Mouse (Mus musculus): Measurements from ENCODE around the gene Amotl2. TPM values are rescaled to one million over a fixed set of nuclear protein-coding genes. Genes with fewer than 3 reads are reported as not detected.

The Amotl2 gene
- polyA plus RNA-seq, 1 experiment from 2014 or later = 44.5 TPM

GRCm38 (mm10) chr9:102734739-102735075 lies 18.2 kb downstream of the Amotl2 start:
- Histone ChIP-seq H3K36me3 (ENCODE audit: control insufficient read depth, insufficient read depth, low read length) (peaks cover 46% of the 10 kb centered on the region), H3K27me3 (replicated peaks; ENCODE audit: control insufficient read depth, insufficient read depth, low read length) (no peaks in the 10 kb centered on the region), H3K4me2 (ENCODE audit: low read depth, low read length) (no peak overlapping the region), H3K4me1 (ENCODE audit: control insufficient read depth, insufficient read depth, low read length) (no peaks in the 10 kb centered on the region), H3K9me3 (ENCODE audit: control insufficient read depth, low read length) (no peaks in the 10 kb centered on the region), H3K9ac (ENCODE audit: low read depth, low read length) (no peak overlapping the region), H3K4me3 (ENCODE audit: low read depth, low read length) (no peak overlapping the region), H3K27ac (replicated peaks; ENCODE audit: low read depth, low read length) (no peak overlapping the region)
- 46% methylated on average over 1 of the region's 1 CpGs for WGBS
- ATAC-seq (ENCODE audit: low read depth) = no peak
- no peak for DNase-seq (ENCODE audit: low spot score)

DNA sequence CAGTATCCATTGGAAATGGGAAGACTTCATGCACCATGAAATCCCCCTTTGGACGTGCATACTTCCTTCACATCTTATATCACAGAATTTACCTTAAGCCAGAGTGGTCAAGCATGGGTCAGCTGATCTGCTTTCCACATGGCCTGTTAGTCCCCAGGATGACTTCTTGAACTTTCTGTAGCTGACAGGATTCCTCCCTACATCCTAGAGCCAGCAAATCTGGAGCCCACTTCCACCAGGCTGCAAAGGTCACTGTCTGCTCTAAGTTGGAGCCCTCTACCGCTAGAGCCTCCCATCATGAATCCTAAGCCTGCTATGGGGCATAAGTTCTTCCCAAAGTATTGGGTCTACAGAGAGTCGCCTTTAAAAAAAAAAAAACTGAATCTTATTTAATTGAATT lies 18.8 kb downstream of the Amotl2 start:
- no peak overlapping the region for H3K4me2 ChIP-seq (ENCODE audit: low read depth, low read length)

DNA sequence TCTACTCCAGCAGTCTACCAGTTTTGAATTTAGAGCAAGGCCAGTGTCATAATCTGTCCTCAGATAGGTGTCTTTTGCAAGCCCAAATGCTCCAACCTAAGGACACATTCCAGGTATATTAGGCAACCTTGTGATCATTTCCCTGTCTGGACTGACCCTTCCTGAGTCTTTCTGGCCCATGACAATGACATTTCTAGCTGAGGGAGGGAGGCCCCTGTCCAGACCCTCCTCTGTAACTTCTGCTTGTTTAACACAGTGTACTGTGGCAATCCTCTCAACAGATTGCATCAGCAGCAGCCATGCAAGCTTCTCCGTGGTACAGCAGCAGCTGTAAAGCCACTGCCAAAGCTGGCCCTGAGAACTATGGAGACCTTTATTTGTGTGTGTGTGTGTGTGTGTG lies 19.5 kb downstream of the Amotl2 start:
- H3K9me3 ChIP-seq (ENCODE audit: control insufficient read depth, low read length) = no peaks in the 10 kb centered on the region
- 44% methylated on average over 1 of the region's 1 CpGs for WGBS
- H3K4me1 ChIP-seq (ENCODE audit: control insufficient read depth, insufficient read depth, low read length) = no peaks in the 10 kb centered on the region
- ATAC-seq (ENCODE audit: low read depth) (no peak), DNase-seq (ENCODE audit: low spot score) (no peak)
- no peak overlapping the region for H3K9ac ChIP-seq (ENCODE audit: low read depth, low read length)
- peaks cover 33% of the 10 kb centered on the region for H3K36me3 ChIP-seq (ENCODE audit: control insufficient read depth, insufficient read depth, low read length)
- no peak overlapping the region for H3K4me2 ChIP-seq (ENCODE audit: low read depth, low read length)
- no peak overlapping the region for H3K4me3 ChIP-seq (ENCODE audit: low read depth, low read length)
- no peak overlapping the region for H3K27ac ChIP-seq (replicated peaks; ENCODE audit: low read depth, low read length)
- no peaks in the 10 kb centered on the region for H3K27me3 ChIP-seq (replicated peaks; ENCODE audit: control insufficient read depth, insufficient read depth, low read length)

More for the DNA sequence above, 18.8 kb downstream of the Amotl2 start:
- Histone ChIP-seq H3K9ac (ENCODE audit: low read depth, low read length) (no peak overlapping the region), H3K27me3 (replicated peaks; ENCODE audit: control insufficient read depth, insufficient read depth, low read length) (no peaks in the 10 kb centered on the region), H3K4me3 (ENCODE audit: low read depth, low read length) (no peak overlapping the region), H3K27ac (replicated peaks; ENCODE audit: low read depth, low read length) (no peak overlapping the region), H3K9me3 (ENCODE audit: control insufficient read depth, low read length) (no peaks in the 10 kb centered on the region), H3K36me3 (ENCODE audit: control insufficient read depth, insufficient read depth, low read length) (peaks cover 40% of the 10 kb centered on the region), H3K4me1 (ENCODE audit: control insufficient read depth, insufficient read depth, low read length) (no peaks in the 10 kb centered on the region)
- ATAC-seq (ENCODE audit: low read depth) (no peak), DNase-seq (ENCODE audit: low spot score) (no peak)
- WGBS = 84% methylated on average over 3 of the region's 3 CpGs

DNA sequence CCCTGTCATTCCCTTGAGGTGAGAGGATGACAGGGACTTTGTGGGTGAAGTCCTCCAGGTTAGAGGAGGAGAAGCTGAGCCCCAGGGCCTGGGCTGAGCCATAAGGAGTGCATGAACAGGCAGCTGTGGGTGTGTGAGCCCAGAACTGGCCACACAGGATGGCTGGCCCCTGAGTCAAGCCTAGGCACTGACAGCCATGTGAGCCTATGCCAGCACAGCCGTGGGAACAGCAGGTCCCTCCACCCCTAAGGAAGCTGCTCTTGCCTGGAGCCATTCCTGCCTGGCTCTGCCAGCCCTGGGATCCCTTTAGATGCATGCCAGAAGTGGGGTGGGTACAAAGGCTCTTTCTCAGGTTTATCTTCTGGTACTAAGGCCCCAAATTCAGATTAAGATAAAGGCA lies 20.9 kb downstream of the Amotl2 start:
- no peak overlapping the region for H3K4me3 ChIP-seq (ENCODE audit: low read depth, low read length)
- H3K9me3 ChIP-seq (ENCODE audit: control insufficient read depth, low read length) = no peaks in the 10 kb centered on the region
- DNase-seq (ENCODE audit: low spot score) (no peak), ATAC-seq (ENCODE audit: low read depth) (no peak)
- H3K27ac ChIP-seq (replicated peaks; ENCODE audit: low read depth, low read length) = no peak overlapping the region
- no peak overlapping the region for H3K4me2 ChIP-seq (ENCODE audit: low read depth, low read length)
- no peak overlapping the region for H3K9ac ChIP-seq (ENCODE audit: low read depth, low read length)
- H3K36me3 ChIP-seq (ENCODE audit: control insufficient read depth, insufficient read depth, low read length) = peaks cover 19% of the 10 kb centered on the region
- H3K27me3 ChIP-seq (replicated peaks; ENCODE audit: control insufficient read depth, insufficient read depth, low read length) = no peaks in the 10 kb centered on the region
- no CpG with 5 or more reads among the region's 1 CpGs for WGBS
- H3K4me1 ChIP-seq (ENCODE audit: control insufficient read depth, insufficient read depth, low read length) = no peaks in the 10 kb centered on the region

DNA sequence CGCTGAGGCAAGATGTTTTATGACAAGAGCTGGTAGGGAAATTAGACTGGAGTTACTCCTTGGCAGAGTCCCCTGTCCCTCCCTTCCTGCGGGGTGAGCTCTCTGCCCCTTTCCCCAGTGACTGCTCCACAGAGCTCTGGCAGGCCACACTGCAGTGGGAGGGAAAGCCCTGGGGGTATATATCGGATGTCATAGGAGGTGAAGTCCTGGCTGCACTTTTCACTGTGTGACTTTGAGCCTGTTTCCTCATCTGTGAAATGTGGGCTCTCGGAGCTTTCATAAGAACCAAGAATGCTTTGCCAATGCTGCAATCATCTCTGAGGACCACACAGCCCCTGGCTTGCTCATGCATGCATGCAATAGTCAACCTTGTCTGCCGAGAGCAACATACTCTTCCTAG lies 30.3 kb downstream of the Amotl2 start:
- Histone ChIP-seq H3K4me3 (ENCODE audit: low read depth, low read length) (no peak overlapping the region), H3K4me2 (ENCODE audit: low read depth, low read length) (no peak overlapping the region), H3K9ac (ENCODE audit: low read depth, low read length) (no peak overlapping the region), H3K4me1 (ENCODE audit: control insufficient read depth, insufficient read depth, low read length) (peaks cover 11% of the 10 kb centered on the region), H3K27ac (replicated peaks; ENCODE audit: low read depth, low read length) (no peak overlapping the region), H3K27me3 (replicated peaks; ENCODE audit: control insufficient read depth, insufficient read depth, low read length) (no peaks in the 10 kb centered on the region), H3K9me3 (ENCODE audit: control insufficient read depth, low read length) (no peaks in the 10 kb centered on the region), H3K36me3 (ENCODE audit: control insufficient read depth, insufficient read depth, low read length) (no peaks in the 10 kb centered on the region)
- peak; percentile 47 for DNase-seq (ENCODE audit: low spot score)
- ATAC-seq (ENCODE audit: low read depth) = no peak
- 28% methylated on average over 5 of the region's 5 CpGs for WGBS

GRCm38 (mm10) chr9:102747902-102748301 lies 31.4 kb downstream of the Amotl2 start:
- H3K27me3 ChIP-seq (replicated peaks; ENCODE audit: control insufficient read depth, insufficient read depth, low read length) = no peaks in the 10 kb centered on the region
- H3K9ac ChIP-seq (ENCODE audit: low read depth, low read length) = no peak overlapping the region
- no peaks in the 10 kb centered on the region for H3K9me3 ChIP-seq (ENCODE audit: control insufficient read depth, low read length)
- WGBS = 45% methylated on average over 5 of the region's 5 CpGs
- no peaks in the 10 kb centered on the region for H3K36me3 ChIP-seq (ENCODE audit: control insufficient read depth, insufficient read depth, low read length)
- H3K4me1 ChIP-seq (ENCODE audit: control insufficient read depth, insufficient read depth, low read length) = peaks cover 11% of the 10 kb centered on the region
- no peak overlapping the region for H3K4me3 ChIP-seq (ENCODE audit: low read depth, low read length)
- DNase-seq (ENCODE audit: low spot score) (no peak), ATAC-seq (ENCODE audit: low read depth) (no peak)
- no peak overlapping the region for H3K4me2 ChIP-seq (ENCODE audit: low read depth, low read length)
- H3K27ac ChIP-seq (replicated peaks; ENCODE audit: low read depth, low read length) = 0 out of 2 replicates have a peak overlapping the region, but pooled peaks have one; percentile 5

GRCm38 (mm10) chr9:102749216-102749615 lies 32.7 kb downstream of the Amotl2 start:
- ATAC-seq (ENCODE audit: low read depth) (no peak), DNase-seq (ENCODE audit: low spot score) (no peak)
- Histone ChIP-seq H3K27me3 (replicated peaks; ENCODE audit: control insufficient read depth, insufficient read depth, low read length) (no peaks in the 10 kb centered on the region), H3K36me3 (ENCODE audit: control insufficient read depth, insufficient read depth, low read length) (no peaks in the 10 kb centered on the region), H3K4me2 (ENCODE audit: low read depth, low read length) (no peak overlapping the region), H3K27ac (replicated peaks; ENCODE audit: low read depth, low read length) (no peak overlapping the region), H3K9ac (ENCODE audit: low read depth, low read length) (no peak overlapping the region), H3K4me3 (ENCODE audit: low read depth, low read length) (no peak overlapping the region), H3K9me3 (ENCODE audit: control insufficient read depth, low read length) (no peaks in the 10 kb centered on the region), H3K4me1 (ENCODE audit: control insufficient read depth, insufficient read depth, low read length) (peaks cover 11% of the 10 kb centered on the region)
- WGBS = 81% methylated on average over 11 of the region's 11 CpGs

- Histone ChIP-seq H3K27ac (replicated peaks; ENCODE audit: low read depth, low read length) (no peak overlapping the region), H3K4me2 (ENCODE audit: low read depth, low read length) (no peak overlapping the region), H3K4me1 (ENCODE audit: control insufficient read depth, insufficient read depth, low read length) (peaks cover 7% of the 10 kb centered on the region), H3K4me3 (ENCODE audit: low read depth, low read length) (no peak overlapping the region), H3K9ac (ENCODE audit: low read depth, low read length) (no peak overlapping the region), H3K36me3 (ENCODE audit: control insufficient read depth, insufficient read depth, low read length) (no peaks in the 10 kb centered on the region), H3K9me3 (ENCODE audit: control insufficient read depth, low read length) (no peaks in the 10 kb centered on the region), H3K27me3 (replicated peaks; ENCODE audit: control insufficient read depth, insufficient read depth, low read length) (no peaks in the 10 kb centered on the region)
- WGBS = 96% methylated on average over 5 of the region's 5 CpGs
- DNase-seq (ENCODE audit: low spot score) (no peak), ATAC-seq (ENCODE audit: low read depth) (no peak)
These were observed 35.3 kb downstream of the Amotl2 start for GRCm38 (mm10) chr9:102751632-102752303.

GRCm38 (mm10) chr9:102753299-102753698 lies 36.8 kb downstream of the Amotl2 start:
- no peaks in the 10 kb centered on the region for H3K36me3 ChIP-seq (ENCODE audit: control insufficient read depth, insufficient read depth, low read length)
- no peak overlapping the region for H3K4me2 ChIP-seq (ENCODE audit: low read depth, low read length)
- ATAC-seq (ENCODE audit: low read depth) (no peak), DNase-seq (ENCODE audit: low spot score) (no peak)
- H3K9me3 ChIP-seq (ENCODE audit: control insufficient read depth, low read length) = no peaks in the 10 kb centered on the region
- no peak overlapping the region for H3K4me3 ChIP-seq (ENCODE audit: low read depth, low read length)
- peaks cover 4% of the 10 kb centered on the region for H3K4me1 ChIP-seq (ENCODE audit: control insufficient read depth, insufficient read depth, low read length)
- no peak overlapping the region for H3K9ac ChIP-seq (ENCODE audit: low read depth, low read length)
- no peak overlapping the region for H3K27ac ChIP-seq (replicated peaks; ENCODE audit: low read depth, low read length)
- no peaks in the 10 kb centered on the region for H3K27me3 ChIP-seq (replicated peaks; ENCODE audit: control insufficient read depth, insufficient read depth, low read length)

Data from embryonic facial prominence, embryonic 14.5 days (tissue).